Mouse (Mus musculus) ES-Bruce4 (cell line): ENCODE measurements around the gene Tnr.

Source experiments
- CTCF ChIP-seq: IDR thresholded peaks from one replicate; pipeline ENCODE4 v1.8.1; 2011; ENCODE audit warnings: low read depth, low read length
- EP300 ChIP-seq: IDR thresholded peaks from 2 replicates; pipeline ENCODE4 v1.6.1; 2011; ENCODE audit warnings: low read depth, low read length; ENCODE audit not compliant: insufficient read depth
- POLR2A ChIP-seq: IDR thresholded peaks from one replicate; pipeline ENCODE4 v1.8.1; 2011; ENCODE audit warnings: low read length; ENCODE audit not compliant: insufficient read depth

DNA sequence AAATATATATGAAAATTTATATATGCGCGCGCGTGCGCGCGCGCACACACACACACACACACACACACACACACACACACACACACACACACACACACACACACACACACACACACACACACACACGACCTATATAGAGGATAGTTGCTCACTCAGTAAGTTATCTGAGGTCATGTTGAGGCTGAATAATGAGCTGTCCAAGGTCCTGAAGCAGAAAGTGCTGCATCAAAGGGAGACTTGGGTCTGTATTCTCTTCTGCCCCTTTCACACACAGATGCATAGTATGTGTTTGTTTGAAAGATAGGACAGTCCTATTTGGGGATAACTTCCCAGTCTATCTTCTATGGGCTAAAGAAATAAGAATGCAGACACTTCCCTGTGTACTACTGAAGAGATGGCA, 178.5 kb downstream of the Tnr start:
- TF ChIP-seq POLR2A = no peak
- no peak for TF ChIP-seq CTCF
- no peak for TF ChIP-seq EP300
